Mouse (Mus musculus): ENCODE data around the gene Ppm1b. TPM values are rescaled to one million over a fixed set of nuclear protein-coding genes. Genes with fewer than 3 reads are reported as not detected.

The Ppm1b gene
- total RNA-seq, 2 experiments from 2014 or later, result 140 to 145 TPM

GRCm38 (mm10) chr17:85067331-85067730 is 110.8 kb downstream of the Ppm1b start:
- peak in 1 of 2 experiments; percentile 41 for DNase-seq (ENCODE audit: low spot score in 2 of 2)

- DNase-seq (ENCODE audit: low spot score in 2 of 2), result no peak
These were observed 114.1 kb downstream of the Ppm1b start for GRCm38 (mm10) chr17:85070658-85071057.

DNA sequence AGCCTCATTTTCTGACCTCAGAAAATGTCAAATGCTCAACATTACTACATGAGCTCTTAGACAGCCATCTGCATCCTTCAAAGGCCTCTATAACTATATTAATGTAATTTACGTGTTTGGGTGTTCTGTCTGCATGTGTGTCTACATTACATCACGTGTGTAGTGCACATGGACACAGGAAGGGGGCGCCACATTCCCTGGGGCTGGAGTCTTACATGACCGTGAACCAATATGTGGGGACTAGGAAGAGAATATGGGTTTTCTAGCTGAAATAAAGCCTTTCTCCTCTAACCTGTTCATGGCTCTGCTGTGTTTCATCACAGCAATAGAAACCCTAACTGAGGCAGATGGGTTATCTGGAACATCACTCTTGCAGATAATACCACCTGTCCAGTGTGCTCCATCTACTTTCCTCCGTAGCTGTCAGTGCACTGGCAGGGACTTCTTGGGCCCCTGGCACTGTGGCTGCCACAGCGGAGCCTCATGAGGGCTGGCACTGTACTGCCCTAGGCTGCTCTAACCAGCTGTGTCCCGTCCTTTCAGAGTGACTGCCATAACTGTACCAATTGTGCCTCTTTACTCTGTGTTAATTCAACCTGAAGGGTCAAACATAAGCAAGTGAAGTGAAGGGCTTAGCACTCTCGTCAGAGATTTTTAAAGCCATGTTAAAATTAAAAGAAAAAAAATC is 114.7 kb downstream of the Ppm1b start:
- DNase-seq (ENCODE audit: low spot score in 2 of 2), result no peak

GRCm38 (mm10) chr17:85072383-85072782 is 115.8 kb downstream of the Ppm1b start:
- DNase-seq (ENCODE audit: low spot score in 2 of 2), result no peak

DNA sequence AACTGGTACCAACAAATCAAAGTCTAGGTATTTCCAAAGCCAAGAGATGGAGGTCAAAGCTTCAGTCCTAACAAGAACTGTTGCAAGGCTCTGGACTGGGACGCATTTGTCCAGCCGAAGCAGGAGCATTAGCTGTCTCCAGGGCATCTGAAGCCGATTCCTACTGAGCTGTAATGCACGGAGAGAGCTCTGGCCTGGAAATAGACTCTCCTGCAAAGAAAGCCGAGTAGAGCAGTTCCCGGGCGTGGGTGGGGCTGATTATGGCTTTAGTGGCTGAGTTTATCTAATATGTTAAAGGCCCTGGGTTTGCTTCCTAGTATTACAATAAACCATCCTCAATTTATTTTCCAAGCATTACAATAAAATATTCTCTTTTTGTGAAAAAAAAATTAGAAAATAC is 116.7 kb downstream of the Ppm1b start:
- DNase-seq (ENCODE audit: low spot score in 2 of 2), result peak in 1 of 2 experiments; percentile 41

Other genes with a start within 250 kb of the Ppm1b start
- gene Lrpprc, start 166.0 kb upstream of the Ppm1b start, total RNA-seq (2021), result 10 to 100 TPM; 55.4 to 63.3 TPM
- under 1 TPM; 0.16 to 0.19 TPM for gene Slc3a1, start 71.6 kb downstream of the Ppm1b start, total RNA-seq (2021)
- 100 to 1,000 TPM; 397 to 410 TPM for gene Prepl, start 133.5 kb downstream of the Ppm1b start, total RNA-seq (2021)
- 10 to 100 TPM; 10.9 to 12.3 TPM for gene Camkmt, start 133.8 kb downstream of the Ppm1b start, total RNA-seq (2021)

All from left cerebral cortex, adult 18-20 months (tissue).